ENCODE assay signal across 24 mouse cellular contexts in genomic region chr5:88768201-88768600, GRCm38 (mm10). TPM values are rescaled to one million over a fixed set of nuclear protein-coding genes. Genes with fewer than 3 reads are reported as not detected.
DNase-seq lines count a peak whose midpoint lies in the region; ATAC-seq and TF ChIP-seq lines count a peak whose summit lies in the region.
"Had no signal": no experiment of that assay in that cellular context is flagged by ENCODE, and none has a peak within 500 bp of the region (broad histone marks: within the 10 kb centered on the region; RNA-seq: fewer than 3 reads in every experiment).

No protein-coding gene starts in this region.

- no peak overlapping the region for H3K4me3 ChIP-seq in spleen, adult 2 months (ENCODE audit: extremely low read depth, insufficient read depth, insufficient read length)
- peak overlapping the region; percentile 78 to 97 for H3K4me3 ChIP-seq in liver, embryonic 14.5 days (ENCODE audit: insufficient read depth in 1 of 2, low read depth in 2 of 2, low read length in 2 of 2)
- no peak overlapping the region for H3K4me3 ChIP-seq in small intestine, adult 2 months (ENCODE audit: low read depth, low read length)
- H3K4me3 ChIP-seq: heart, embryonic 10.5 days; layer of hippocampus, adult 2 months; limb, embryonic 13.5 days; midbrain, embryonic 13.5 days; myocyte; neural tube, embryonic 15.5 days had no signal

- TF ChIP-seq EP300 in liver, embryonic 14.5 days (IDR thresholded peaks at IDR 0.05; ENCODE audit: low read depth) = peak; percentile 61

- H3K36me3 ChIP-seq in spleen, adult 2 months (ENCODE audit: control insufficient read depth, insufficient read depth, low read length) = peaks cover 8% of the 10 kb centered on the region
- peaks cover 41% of the 10 kb centered on the region for H3K36me3 ChIP-seq in liver, embryonic 14.5 days (replicated peaks; ENCODE audit: control insufficient read depth, insufficient read depth, low read depth)
- H3K36me3 ChIP-seq in small intestine, adult 2 months (ENCODE audit: control insufficient read depth, insufficient read depth, low read length) = peaks cover 14% of the 10 kb centered on the region

- peak overlapping the region; percentile 28; the same call in 1 of the 2 replicates for H3K27ac ChIP-seq in spleen, adult 2 months (ENCODE audit: insufficient read depth, low read length)
- H3K27ac ChIP-seq in liver, embryonic 14.5 days = peak overlapping the region; percentile 90
- H3K27ac ChIP-seq in small intestine, adult 2 months (ENCODE audit: insufficient read depth, low read depth, low read length) = peak overlapping the region; percentile 83
- H3K27ac ChIP-seq: heart, embryonic 10.5 days; hindbrain, embryonic 14.5 days; layer of hippocampus, adult 2 months; limb, embryonic 13.5 days; midbrain, embryonic 13.5 days; neural tube, embryonic 15.5 days had no signal

- no peaks in the 10 kb centered on the region for H3K9me3 ChIP-seq in liver, embryonic 14.5 days (ENCODE audit: control insufficient read depth, low read length)
- H3K9me3 ChIP-seq: heart, embryonic 10.5 days; limb, embryonic 13.5 days; midbrain, embryonic 13.5 days; neural tube, embryonic 15.5 days had no signal

- no peak for DNase-seq in spleen, adult 2 months (ENCODE audit: low read depth in 1 of 2, low spot score in 2 of 2)
- DNase-seq in spleen, adult 18-20 months = no peak
- DNase-seq in liver, embryonic 14.5 days (ENCODE audit: low read depth in 3 of 3, low spot score in 3 of 3) = peak; percentile 60 to 70 (median 64)
- DNase-seq in ovary, postnatal 14 days (ENCODE audit: low spot score) = no peak
- no peak for DNase-seq in T-cell, adult 2 months (ENCODE audit: low spot score)
- no peak for DNase-seq in adrenal gland, adult (ENCODE audit: inconsistent age in 2 of 2, low spot score in 1 of 2)
- DNase-seq: adrenal gland, postnatal 10 days; cerebellum, adult 18-20 months; heart, postnatal 36 days; kidney, postnatal 10 days; layer of hippocampus, postnatal 36 days; retina, postnatal 1 day; thymus, postnatal 14 days had no signal

- H3K9ac ChIP-seq in liver, embryonic 14.5 days (replicated peaks) = peak overlapping the region; percentile 97
- H3K9ac ChIP-seq: hindbrain, embryonic 14.5 days; limb, embryonic 13.5 days; midbrain, embryonic 13.5 days; neural tube, embryonic 15.5 days had no signal

- TF ChIP-seq CTCF in spleen, adult 2 months (IDR thresholded peaks at IDR 0.05; ENCODE audit: extremely low read depth, insufficient read depth, insufficient read length, insufficient replicate concordance) = no peak
- TF ChIP-seq CTCF in liver, embryonic 14.5 days (IDR thresholded peaks at IDR 0.05; ENCODE audit: low read depth) = peak; percentile 25; the same call in 1 of the 2 replicates
- TF ChIP-seq CTCF in small intestine, adult 2 months (IDR thresholded peaks at IDR 0.05; ENCODE audit: extremely low read depth, insufficient read length, insufficient replicate concordance, low read depth, low read length) = no peak

- 75% methylated on average over 6 of the region's 6 CpGs for WGBS in spleen, adult 2 months
- WGBS in liver, embryonic 14.5 days (ENCODE audit: insufficient replicate concordance) = 18% methylated on average over 6 of the region's 6 CpGs
- 31% methylated on average over 6 of the region's 6 CpGs for WGBS in small intestine, adult 2 months

- peaks cover 6% of the 10 kb centered on the region; the same call in 1 of the 2 replicates for H3K4me1 ChIP-seq in spleen, adult 2 months (ENCODE audit: control insufficient read depth, insufficient read depth, insufficient read length)
- peaks cover 30 to 33% of the 10 kb centered on the region in 2 experiments for H3K4me1 ChIP-seq in liver, embryonic 14.5 days (replicated peaks; ENCODE audit: control insufficient read depth in 2 of 2, insufficient read depth in 2 of 2, low read length in 1 of 2)
- peaks cover 13% of the 10 kb centered on the region; the same call in 1 of the 2 replicates for H3K4me1 ChIP-seq in small intestine, adult 2 months (ENCODE audit: control insufficient read depth, insufficient read depth, insufficient read length, low read length)

- TF ChIP-seq POLR2A in spleen, adult 2 months (IDR thresholded peaks at IDR 0.05; ENCODE audit: low read depth, low read length) = no peak
- no peak for TF ChIP-seq POLR2A in small intestine, adult 2 months (IDR thresholded peaks at IDR 0.05; ENCODE audit: low read depth, low read length)

- H3K27me3 ChIP-seq in spleen, adult 2 months (ENCODE audit: control insufficient read depth, insufficient read depth, low read length) = no peaks in the 10 kb centered on the region
- H3K27me3 ChIP-seq in liver, embryonic 14.5 days (ENCODE audit: control insufficient read depth, insufficient read depth, low read length) = no peaks in the 10 kb centered on the region
- no peaks in the 10 kb centered on the region for H3K27me3 ChIP-seq in small intestine, adult 2 months (ENCODE audit: control insufficient read depth, insufficient read depth, low read length)
- H3K27me3 ChIP-seq: CH12.LX; limb, embryonic 13.5 days; midbrain, embryonic 13.5 days; neural tube, embryonic 15.5 days had no signal

- H3K4me2 ChIP-seq in liver, embryonic 14.5 days (ENCODE audit: low read depth) = peak overlapping the region; percentile 91
- H3K4me2 ChIP-seq: hindbrain, embryonic 14.5 days; limb, embryonic 13.5 days; midbrain, embryonic 13.5 days; neural tube, embryonic 15.5 days had no signal

- ATAC-seq in erythroid progenitor cell, adult 5-6 weeks (replicated peaks; ENCODE audit: low FRiP score, poor library complexity, severe bottlenecking) = peak; percentile 60
- ATAC-seq in liver, embryonic 14.5 days (ENCODE audit: insufficient read depth) = peak; percentile 19
- ATAC-seq: forebrain, embryonic 14.5 days; midbrain, embryonic 13.5 days had no signal

RNA-seq across cellular contexts. Expression of gene Dck, which starts 3.4 kb away (rescaled TPM):
- 6.7 and 8.6 TPM in 2 replicates for polyA plus RNA-seq in spleen, adult 2 months (2012; rRNA removed)
- total RNA-seq in erythroid progenitor cell, adult 5-6 weeks (2015; ENCODE audit: low replicate concordance) = 222 and 280 TPM in 2 replicates
- 190 and 208 TPM in 2 replicates for total RNA-seq in erythroid progenitor cell, adult 5-6 weeks (2017; ENCODE audit: low replicate concordance)
- polyA plus RNA-seq in liver, embryonic 14.5 days (2012; rRNA removed) = 29.9 and 38.0 TPM in 2 replicates
- polyA plus RNA-seq in liver, embryonic 14.5 days (2014; fragmentation: Nextera tagmentation; extraction: Ambion mirVana) = 99.8 and 113 TPM in 2 replicates
- 1.1 and 1.3 TPM in 2 replicates for polyA plus RNA-seq in small intestine, adult 2 months (2012; rRNA removed)

RNA-seq across cellular contexts. Expression of gene Mob1b, which starts 47.5 kb away (rescaled TPM):
- polyA plus RNA-seq in spleen, adult 2 months (2012; rRNA removed) = 1.1 and 1.3 TPM in 2 replicates
- 28.1 and 57.8 TPM in 2 replicates for total RNA-seq in erythroid progenitor cell, adult 5-6 weeks (2015; ENCODE audit: low replicate concordance)
- 19.1 and 28.9 TPM in 2 replicates for total RNA-seq in erythroid progenitor cell, adult 5-6 weeks (2017; ENCODE audit: low replicate concordance)
- 4.6 and 6.6 TPM in 2 replicates for polyA plus RNA-seq in liver, embryonic 14.5 days (2012; rRNA removed)
- polyA plus RNA-seq in liver, embryonic 14.5 days (2014; fragmentation: Nextera tagmentation; extraction: Ambion mirVana) = 9.4 and 9.6 TPM in 2 replicates
- polyA plus RNA-seq in small intestine, adult 2 months (2012; rRNA removed) = 0.79 and 2.2 TPM in 2 replicates

Comparison
In these comparisons a context has a peak if more than half of its experiments do, and no peak if none do; other contexts are left out.
1. DNase-seq: peak in liver, embryonic 14.5 days (3 of 3); none in spleen, adult 2 months (0 of 2), spleen, adult 18-20 months (0 of 2), ovary, postnatal 14 days (single experiment), T-cell, adult 2 months (single experiment) and adrenal gland, adult (0 of 2).
2. H3K27ac ChIP-seq: peak in every context shown above with its lines; median percentile 90 in liver, embryonic 14.5 days; 83 in small intestine, adult 2 months; 28 in spleen, adult 2 months.
3. H3K4me3 ChIP-seq: peak in liver, embryonic 14.5 days (2 of 2); none in spleen, adult 2 months (single experiment) and small intestine, adult 2 months (single experiment).